ENCODE assay signal across 26 mouse cellular contexts in genomic region chr7:44355411-44355810, GRCm38 (mm10). TPM values are rescaled to one million over a fixed set of nuclear protein-coding genes. Genes with fewer than 3 reads are reported as not detected.
"Had no signal": no experiment of that assay in that cellular context is flagged by ENCODE, and none has a peak within 500 bp of the region (broad histone marks: within the 10 kb centered on the region; RNA-seq: fewer than 3 reads in every experiment).

No protein-coding gene starts in this region.

- H3K9me3 ChIP-seq: kidney, embryonic 15.5 days; limb, embryonic 10.5 days; limb, embryonic 13.5 days; liver, embryonic 12.5 days; liver, embryonic 15.5 days; lung, embryonic 15.5 days; megakaryocyte, embryonic 14.5 days; midbrain, embryonic 10.5 days; midbrain, embryonic 13.5 days; neural tube, embryonic 13.5 days had no signal

- H3K4me2 ChIP-seq: kidney, embryonic 15.5 days; limb, embryonic 13.5 days; liver, embryonic 12.5 days; liver, embryonic 15.5 days; lung, embryonic 15.5 days; midbrain, embryonic 13.5 days; neural tube, embryonic 13.5 days had no signal

- DNase-seq: kidney, adult 11 months; kidney, adult 8-10 months; kidney, postnatal 10 days; kidney, postnatal 36 days; liver; lung, adult 18-20 months; lung, postnatal 10 days; lung, postnatal 36 days; right cerebral cortex, adult 18-20 months; right cerebral cortex, postnatal 25 days; thymus, adult 18-20 months; thymus, postnatal 36 days had no signal

- H3K27ac ChIP-seq: kidney, embryonic 15.5 days; limb, embryonic 10.5 days; limb, embryonic 13.5 days; liver, embryonic 12.5 days; liver, embryonic 15.5 days; lung, embryonic 15.5 days; midbrain, embryonic 10.5 days; midbrain, embryonic 13.5 days; neural tube, embryonic 13.5 days had no signal

- H3K36me3 ChIP-seq: kidney, embryonic 15.5 days; limb, embryonic 10.5 days; limb, embryonic 13.5 days; liver, embryonic 12.5 days; liver, embryonic 15.5 days; lung, embryonic 15.5 days; midbrain, embryonic 10.5 days had no signal

- H3K4me3 ChIP-seq: kidney, embryonic 15.5 days; limb, embryonic 10.5 days; limb, embryonic 13.5 days; liver, embryonic 12.5 days; liver, embryonic 15.5 days; lung, embryonic 15.5 days; megakaryocyte, embryonic 14.5 days; midbrain, embryonic 13.5 days; myocyte; neural tube, embryonic 13.5 days had no signal

- H3K9ac ChIP-seq: kidney, embryonic 15.5 days; limb, embryonic 13.5 days; liver, embryonic 12.5 days; liver, embryonic 15.5 days; lung, embryonic 15.5 days; neural tube, embryonic 13.5 days had no signal

- ATAC-seq: liver, embryonic 12.5 days; midbrain, embryonic 13.5 days; midbrain, embryonic 16.5 days had no signal

RNA-seq across cellular contexts. Expression of gene Syt3, which starts 28.5 kb away (rescaled TPM):
- total RNA-seq: monocyte, adult 5-6 weeks; neutrophil, adult 5-6 weeks had no signal
- polyA plus RNA-seq: liver, embryonic 15.5 days; myocyte had no signal

RNA-seq across cellular contexts. Expression of gene 1700008O03Rik, which starts 30.2 kb away (rescaled TPM):
- total RNA-seq: monocyte, adult 5-6 weeks; neutrophil, adult 5-6 weeks had no signal
- polyA plus RNA-seq: myocyte had no signal
